Mouse (Mus musculus): ENCODE measurements around the gene St3gal2. TPM values are rescaled to one million over a fixed set of nuclear protein-coding genes. Genes with fewer than 3 reads are reported as not detected.

The St3gal2 gene
- polyA plus RNA-seq (2016; fragmentation: Nextera tagmentation; extraction: Ambion mirVana), result 30.4 and 31.2 TPM in 2 replicates

DNA sequence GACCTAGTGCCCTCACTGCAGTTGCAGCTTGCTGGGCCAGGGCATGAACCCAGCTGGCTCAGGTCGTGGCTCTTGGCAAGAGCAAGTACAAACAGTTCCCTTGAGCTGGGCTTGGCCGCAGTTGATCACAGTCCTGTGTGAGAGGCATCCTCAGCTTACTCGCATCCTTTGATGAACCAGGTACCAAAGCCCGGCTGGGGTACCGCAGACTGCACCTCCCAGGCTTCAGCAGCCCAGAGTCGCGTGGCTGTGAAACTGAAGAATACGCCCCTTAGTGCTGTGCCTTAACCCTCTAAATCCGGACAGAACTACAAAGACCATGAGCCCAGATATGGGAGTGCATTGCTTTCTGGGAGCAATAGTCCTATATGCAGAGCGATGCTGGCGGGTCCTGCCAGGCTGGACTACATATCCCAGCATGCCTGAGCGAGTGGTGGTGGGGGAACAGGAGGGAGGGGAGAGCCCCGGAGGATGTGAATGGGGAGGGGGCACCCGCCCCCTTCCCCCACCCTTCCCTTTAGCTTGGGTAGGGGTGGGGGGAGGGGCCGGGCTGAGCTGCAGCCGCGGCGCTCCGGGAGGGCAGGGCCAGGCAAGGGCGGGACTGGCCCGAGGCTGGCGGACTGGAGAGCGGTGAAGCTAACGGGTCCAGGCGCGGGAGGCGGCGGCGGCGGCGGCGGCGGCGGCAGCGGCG lies at the start of gene St3gal2:
Gene St3gal2 (plus strand): TSS at position 582 of the 691 bp plus-strand sequence.
- H3K27me3 ChIP-seq, result no peaks in the 10 kb centered on the region
- H3K4me3 ChIP-seq, result peak within 1 kb of the TSS; percentile 87
- H3K4me1 ChIP-seq, result peaks cover 21% of the 10 kb centered on the region
- peak within 1 kb of the TSS; percentile 83 for H3K27ac ChIP-seq
- peaks cover 2% of the 10 kb centered on the region; the same call in 1 of the 2 replicates for H3K36me3 ChIP-seq
- peak; percentile 99 for ATAC-seq (ENCODE audit: low FRiP score)
- peak within 1 kb of the TSS; percentile 93 for H3K9ac ChIP-seq
- WGBS, result under 1% methylated on average over 33 of the region's 36 CpGs
- peak within 1 kb of the TSS; percentile 91 for H3K4me2 ChIP-seq (replicated peaks)
- H3K9me3 ChIP-seq (replicated peaks), result no peaks in the 10 kb centered on the region

- peaks cover 92% of the 10 kb centered on the region for H3K36me3 ChIP-seq
- no peak for ATAC-seq (ENCODE audit: low FRiP score)
These were observed 49.2 kb upstream of the St3gal2 start for GRCm38 (mm10) chr8:110870501-110870900.

GRCm38 (mm10) chr8:110877862-110878261 lies 41.9 kb upstream of the St3gal2 start:
- H3K36me3 ChIP-seq, result peaks cover 80% of the 10 kb centered on the region

More at GRCm38 (mm10) chr8:110870501-110870900, 49.2 kb upstream of the St3gal2 start:
- no peaks in the 10 kb centered on the region for H3K27me3 ChIP-seq
- no peaks in the 10 kb centered on the region for H3K9me3 ChIP-seq (replicated peaks)
- no peaks in the 10 kb centered on the region for H3K4me1 ChIP-seq
- H3K4me2 ChIP-seq (replicated peaks), result no peak overlapping the region
- WGBS, result 97% methylated on average over 2 of the region's 2 CpGs
- H3K27ac ChIP-seq, result no peak overlapping the region
- H3K4me3 ChIP-seq, result no peak overlapping the region
- no peak overlapping the region for H3K9ac ChIP-seq

DNA sequence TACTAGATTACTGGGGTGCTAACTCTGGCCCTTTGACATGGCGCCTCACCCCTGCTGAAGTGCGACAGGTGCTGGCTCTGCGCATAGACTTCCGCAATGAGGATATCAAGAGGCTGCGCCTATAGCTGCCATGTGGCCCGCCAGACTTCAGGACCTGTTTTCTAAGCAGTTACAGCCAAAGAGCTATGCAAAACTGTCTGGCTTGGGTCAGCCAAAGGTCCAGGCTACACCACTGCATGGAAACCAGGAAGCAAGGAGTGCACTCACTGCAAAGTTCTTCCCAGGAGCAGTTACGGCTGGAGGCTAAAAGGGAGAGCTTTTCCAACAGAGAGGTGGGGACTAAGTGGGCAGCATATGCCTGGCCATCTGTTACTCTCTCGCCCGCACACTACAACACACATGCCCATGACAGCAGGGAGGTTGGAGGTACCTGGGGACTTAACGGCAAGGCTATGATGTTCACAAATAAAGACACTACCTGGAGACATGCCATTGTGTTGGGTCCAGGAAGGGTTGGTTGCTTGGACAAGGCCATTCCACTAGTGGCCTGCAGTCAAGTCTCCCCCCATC lies 37.9 kb upstream of the St3gal2 start:
- H3K4me3 ChIP-seq, result no peak overlapping the region
- peaks cover 71% of the 10 kb centered on the region for H3K36me3 ChIP-seq
- H3K27me3 ChIP-seq, result no peaks in the 10 kb centered on the region
- 95% methylated on average over 10 of the region's 10 CpGs for WGBS
- H3K9ac ChIP-seq, result no peak overlapping the region
- H3K4me2 ChIP-seq (replicated peaks), result no peak overlapping the region
- no peak for ATAC-seq (ENCODE audit: low FRiP score)
- no peaks in the 10 kb centered on the region for H3K4me1 ChIP-seq
- H3K9me3 ChIP-seq (replicated peaks), result no peaks in the 10 kb centered on the region
- H3K27ac ChIP-seq, result no peak overlapping the region

More at GRCm38 (mm10) chr8:110877862-110878261, 41.9 kb upstream of the St3gal2 start:
- no peaks in the 10 kb centered on the region for H3K27me3 ChIP-seq
- 91% methylated on average over 4 of the region's 4 CpGs for WGBS
- H3K9me3 ChIP-seq (replicated peaks), result no peaks in the 10 kb centered on the region
- no peaks in the 10 kb centered on the region for H3K4me1 ChIP-seq
- H3K27ac ChIP-seq, result no peak overlapping the region
- ATAC-seq (ENCODE audit: low FRiP score), result no peak
- H3K4me3 ChIP-seq, result no peak overlapping the region
- no peak overlapping the region for H3K4me2 ChIP-seq (replicated peaks)
- H3K9ac ChIP-seq, result no peak overlapping the region

DNA sequence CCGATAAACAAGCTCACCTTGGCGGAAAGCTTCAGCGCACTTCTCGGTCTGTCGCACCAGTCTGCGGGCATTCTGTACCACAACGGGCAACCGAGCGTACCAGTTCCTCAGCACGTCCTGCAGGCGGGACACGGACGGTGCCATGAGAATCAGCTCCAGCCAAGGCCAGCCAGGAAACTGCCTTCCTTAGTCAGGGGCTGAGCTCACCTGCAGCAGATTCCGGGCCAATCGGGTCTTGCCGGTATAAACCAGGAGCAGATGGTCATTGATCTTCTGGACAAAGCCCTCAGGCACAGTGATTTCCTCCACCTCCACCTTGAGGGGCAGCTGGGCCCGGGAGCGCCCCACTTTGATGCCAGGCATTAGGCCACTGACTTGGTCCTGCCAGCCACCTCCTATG lies 35.9 kb upstream of the St3gal2 start:
- H3K4me3 ChIP-seq, result no peak overlapping the region
- H3K4me2 ChIP-seq (replicated peaks), result no peak overlapping the region
- H3K9me3 ChIP-seq (replicated peaks), result no peaks in the 10 kb centered on the region
- no peak for ATAC-seq (ENCODE audit: low FRiP score)
- 97% methylated on average over 18 of the region's 18 CpGs for WGBS
- no peak overlapping the region for H3K9ac ChIP-seq
- no peaks in the 10 kb centered on the region for H3K4me1 ChIP-seq
- H3K36me3 ChIP-seq, result peaks cover 79% of the 10 kb centered on the region
- H3K27ac ChIP-seq, result no peak overlapping the region
- no peaks in the 10 kb centered on the region for H3K27me3 ChIP-seq

DNA sequence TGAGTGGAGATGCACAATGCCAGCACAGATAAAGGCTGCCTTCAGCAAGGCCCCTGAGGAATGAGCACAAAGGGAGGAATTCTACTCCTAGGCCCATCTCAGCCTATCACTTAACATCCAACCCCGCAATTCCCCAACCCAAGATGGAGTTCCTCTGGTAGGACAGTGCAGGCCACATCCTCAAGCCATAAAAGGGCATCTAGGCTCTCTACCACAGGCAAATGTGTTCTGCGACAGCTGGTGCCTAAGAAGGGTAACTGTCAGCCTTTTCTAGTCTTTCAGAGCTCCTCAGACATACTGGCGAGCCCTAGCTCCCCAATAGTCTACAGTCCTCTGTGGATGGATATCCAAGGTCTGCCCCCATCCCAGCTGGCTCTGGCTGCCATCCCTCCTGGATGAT lies 33.1 kb upstream of the St3gal2 start:
- ATAC-seq (ENCODE audit: low FRiP score), result no peak
- no peaks in the 10 kb centered on the region for H3K27me3 ChIP-seq
- H3K27ac ChIP-seq, result no peak overlapping the region
- no peak overlapping the region for H3K4me3 ChIP-seq
- H3K4me1 ChIP-seq, result no peaks in the 10 kb centered on the region
- 91% methylated on average over 3 of the region's 3 CpGs for WGBS
- peaks cover 70% of the 10 kb centered on the region for H3K36me3 ChIP-seq
- H3K9ac ChIP-seq, result no peak overlapping the region
- no peaks in the 10 kb centered on the region for H3K9me3 ChIP-seq (replicated peaks)
- H3K4me2 ChIP-seq (replicated peaks), result no peak overlapping the region

DNA sequence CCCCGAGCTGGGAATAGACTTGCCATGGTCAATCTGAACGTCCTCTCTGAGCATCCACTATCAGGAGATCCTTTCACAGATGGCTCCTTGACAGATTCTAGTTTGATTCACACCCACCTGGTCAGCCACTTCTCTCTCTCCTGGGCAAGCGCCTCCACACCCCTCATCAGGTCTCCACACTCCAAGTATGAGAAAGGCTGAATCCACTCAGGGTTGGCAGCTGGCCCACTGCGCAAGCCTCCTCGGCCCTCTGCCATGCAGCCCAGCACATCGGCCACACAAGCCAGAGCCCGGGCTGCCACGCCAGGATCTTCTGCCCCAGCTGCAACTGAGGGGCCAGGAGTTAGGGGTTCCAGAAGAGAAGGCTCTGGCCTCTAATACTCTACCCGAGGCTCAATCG lies 32.2 kb upstream of the St3gal2 start:
- no peak for ATAC-seq (ENCODE audit: low FRiP score)

DNA sequence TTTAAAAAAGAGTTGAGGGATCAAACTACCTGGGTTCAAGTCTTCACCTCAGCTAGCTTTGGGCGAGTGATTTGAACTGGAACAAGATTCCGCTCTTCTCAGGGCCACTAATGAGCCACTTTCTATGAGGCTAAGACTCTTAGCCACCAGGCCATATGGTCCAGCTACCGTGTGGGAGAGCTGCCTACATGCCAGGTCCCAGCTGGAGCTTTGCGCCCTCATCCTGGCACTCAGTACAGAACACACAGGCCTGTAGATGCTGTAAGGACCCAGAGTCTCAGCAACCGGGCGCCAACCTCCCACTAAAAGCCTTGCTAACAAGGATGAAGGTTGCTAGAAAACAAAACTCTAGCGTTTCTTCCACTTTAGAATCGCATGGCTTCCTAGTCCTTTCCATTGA lies 31.3 kb upstream of the St3gal2 start:
- no peak overlapping the region for H3K9ac ChIP-seq
- no peak overlapping the region for H3K4me3 ChIP-seq
- WGBS, result 92% methylated on average over 8 of the region's 8 CpGs
- H3K4me2 ChIP-seq (replicated peaks), result no peak overlapping the region
- H3K27me3 ChIP-seq, result no peaks in the 10 kb centered on the region
- peaks cover 66% of the 10 kb centered on the region for H3K36me3 ChIP-seq
- H3K9me3 ChIP-seq (replicated peaks), result no peaks in the 10 kb centered on the region
- no peak for ATAC-seq (ENCODE audit: low FRiP score)
- no peak overlapping the region for H3K27ac ChIP-seq
- no peaks in the 10 kb centered on the region for H3K4me1 ChIP-seq

More for the DNA sequence above, 32.2 kb upstream of the St3gal2 start:
- Histone ChIP-seq H3K9me3 (replicated peaks) (no peaks in the 10 kb centered on the region), H3K9ac (no peak overlapping the region), H3K27ac (no peak overlapping the region), H3K4me3 (no peak overlapping the region), H3K4me2 (replicated peaks) (no peak overlapping the region), H3K27me3 (no peaks in the 10 kb centered on the region), H3K4me1 (no peaks in the 10 kb centered on the region), H3K36me3 (peaks cover 66% of the 10 kb centered on the region)
- WGBS, result 93% methylated on average over 10 of the region's 10 CpGs

DNA sequence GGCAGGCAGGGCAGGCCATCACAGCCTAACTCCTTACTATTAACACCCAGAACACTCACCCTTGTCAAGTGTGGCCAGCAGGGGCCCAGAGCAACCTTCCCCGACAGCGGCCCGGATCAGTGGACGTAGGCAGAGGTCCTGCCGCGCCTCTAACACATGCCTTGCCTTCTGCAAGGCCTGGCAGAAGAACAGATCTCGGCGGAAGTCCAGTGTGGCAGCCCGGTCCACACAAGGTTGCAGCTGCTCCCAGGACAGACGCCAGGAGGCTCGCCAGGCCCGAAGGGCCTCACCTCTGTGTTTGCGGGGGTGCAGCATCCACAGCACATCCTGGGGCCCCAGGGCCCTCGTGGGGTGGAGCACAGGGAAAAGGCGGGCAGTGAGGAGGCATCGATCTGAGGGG lies 30.9 kb upstream of the St3gal2 start:
- Histone ChIP-seq H3K4me1 (no peaks in the 10 kb centered on the region), H3K36me3 (peaks cover 64% of the 10 kb centered on the region), H3K27ac (no peak overlapping the region), H3K9me3 (replicated peaks) (no peaks in the 10 kb centered on the region), H3K4me3 (no peak overlapping the region), H3K9ac (no peak overlapping the region), H3K4me2 (replicated peaks) (no peak overlapping the region), H3K27me3 (no peaks in the 10 kb centered on the region)
- WGBS, result 90% methylated on average over 16 of the region's 16 CpGs
- no peak for ATAC-seq (ENCODE audit: low FRiP score)

DNA sequence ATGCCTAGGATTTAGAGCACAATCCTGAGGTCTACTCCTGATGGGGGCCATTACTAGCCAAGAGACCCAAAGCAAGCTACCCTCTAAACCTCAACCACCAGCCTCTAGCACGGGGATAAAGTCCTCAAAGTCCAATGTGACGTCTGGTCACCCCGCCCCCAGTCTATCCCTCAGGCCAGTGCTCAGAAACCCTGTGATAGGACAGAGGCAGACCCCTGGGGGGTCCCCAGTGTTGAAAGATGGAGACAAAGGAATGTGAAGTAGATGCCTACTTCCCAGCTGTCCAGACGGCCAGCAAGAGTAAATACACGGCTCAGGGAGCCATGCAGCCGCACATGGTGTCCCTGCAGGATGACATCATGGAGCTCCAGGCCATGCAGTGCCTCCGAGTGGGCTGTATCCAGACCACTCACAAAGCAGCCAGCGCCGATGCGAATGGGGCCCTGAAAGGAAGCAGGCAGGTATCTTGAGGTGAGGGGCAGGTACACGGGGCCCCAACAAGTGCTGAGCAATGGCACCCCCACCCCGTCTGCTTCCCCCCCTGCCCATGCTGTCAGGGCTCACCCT lies 29.7 kb upstream of the St3gal2 start:
- Histone ChIP-seq H3K27me3 (no peaks in the 10 kb centered on the region), H3K9me3 (replicated peaks) (no peaks in the 10 kb centered on the region), H3K27ac (no peak overlapping the region), H3K36me3 (peaks cover 58% of the 10 kb centered on the region), H3K4me1 (no peaks in the 10 kb centered on the region), H3K9ac (no peak overlapping the region), H3K4me3 (no peak overlapping the region), H3K4me2 (replicated peaks) (no peak overlapping the region)
- ATAC-seq (ENCODE audit: low FRiP score), result no peak
- 66% methylated on average over 12 of the region's 12 CpGs for WGBS

- WGBS, result 85% methylated on average over 7 of the region's 7 CpGs
- Histone ChIP-seq H3K27ac (no peak overlapping the region), H3K4me2 (replicated peaks) (no peak overlapping the region), H3K36me3 (peaks cover 58% of the 10 kb centered on the region), H3K4me1 (no peaks in the 10 kb centered on the region), H3K4me3 (no peak overlapping the region), H3K9ac (no peak overlapping the region), H3K27me3 (no peaks in the 10 kb centered on the region), H3K9me3 (replicated peaks) (no peaks in the 10 kb centered on the region)
- ATAC-seq (ENCODE audit: low FRiP score), result no peak
These were observed 27.7 kb upstream of the St3gal2 start for GRCm38 (mm10) chr8:110892040-110892439.

DNA sequence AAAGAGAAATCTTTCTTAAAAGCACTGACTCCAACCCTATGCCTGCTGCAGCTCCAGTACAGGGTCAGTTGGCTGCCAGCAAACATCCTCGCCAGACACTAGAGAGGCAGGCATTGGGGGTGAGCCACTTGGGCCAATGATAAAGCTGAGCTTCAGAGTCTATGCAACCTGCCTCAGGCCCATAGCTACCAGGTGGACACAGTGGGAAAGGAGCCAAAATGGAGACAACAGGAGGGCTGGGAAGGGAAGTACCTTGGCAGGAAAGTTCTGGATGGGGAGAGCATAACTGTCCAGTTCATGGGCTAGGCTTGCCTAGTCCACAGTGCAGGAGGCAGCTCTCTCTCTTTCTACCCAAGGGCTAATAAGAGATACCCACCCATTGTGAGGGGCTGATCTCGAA lies 26.8 kb upstream of the St3gal2 start:
- Histone ChIP-seq H3K27me3 (no peaks in the 10 kb centered on the region), H3K4me2 (replicated peaks) (no peak overlapping the region), H3K9me3 (replicated peaks) (no peaks in the 10 kb centered on the region), H3K27ac (no peak overlapping the region), H3K9ac (no peak overlapping the region), H3K4me1 (no peaks in the 10 kb centered on the region), H3K4me3 (no peak overlapping the region), H3K36me3 (peaks cover 51% of the 10 kb centered on the region)
- ATAC-seq (ENCODE audit: low FRiP score), result no peak
- WGBS, result 95% methylated on average over 2 of the region's 2 CpGs
